Mouse (Mus musculus): ENCODE measurements around the gene Megf11. TPM values are rescaled to one million over a fixed set of nuclear protein-coding genes. Genes with fewer than 3 reads are reported as not detected.

The Megf11 gene
- total and polyA plus RNA-seq, 3 experiments = 0.33 to 2.0 (median 1.6) TPM

- H3K9ac ChIP-seq (ENCODE audit: low read depth, low read length) = no peak overlapping the region
- no peaks in the 10 kb centered on the region for H3K27me3 ChIP-seq (ENCODE audit: control insufficient read depth, insufficient read depth, low read length)
- intact Hi-C loops (cut with DNase I) = no loop called here
- H3K79me2 ChIP-seq (replicated peaks; ENCODE audit: control insufficient read depth, insufficient read depth, low read length) = no peaks in the 10 kb centered on the region
- no peak overlapping the region for H3K27ac ChIP-seq
- no peaks in the 10 kb centered on the region for H3K4me1 ChIP-seq (ENCODE audit: control insufficient read depth, insufficient read depth, low read length)
- H3K4me3 ChIP-seq = no peak overlapping the region
- 92% methylated on average over 4 of the region's 4 CpGs for WGBS
- TF ChIP-seq EP300 (IDR thresholded peaks at IDR 0.05; ENCODE audit: insufficient read depth, low read depth, low read length) = no peak
- TF ChIP-seq POLR2A (IDR thresholded peaks at IDR 0.05; ENCODE audit: insufficient read depth, low read depth, low read length) = no peak
- TF ChIP-seq CTCF (IDR thresholded peaks at IDR 0.05) = no peak
- H3K36me3 ChIP-seq (ENCODE audit: control insufficient read depth, insufficient read depth, low read length) = no peaks in the 10 kb centered on the region
- DNase-seq = no peak
These were observed 237.9 kb downstream of the Megf11 start for GRCm38 (mm10) chr9:64623361-64623760.

- no peaks in the 10 kb centered on the region for H3K79me2 ChIP-seq (replicated peaks; ENCODE audit: control insufficient read depth, insufficient read depth, low read length)
- DNase-seq = no peak
- H3K27ac ChIP-seq = no peak overlapping the region
- no peak overlapping the region for H3K4me3 ChIP-seq
- no peak overlapping the region for H3K9ac ChIP-seq (ENCODE audit: low read depth, low read length)
- 63% methylated on average over 8 of the region's 8 CpGs for whole genome bisulfite sequencing
- H3K4me1 ChIP-seq (ENCODE audit: control insufficient read depth, insufficient read depth, low read length) = no peaks in the 10 kb centered on the region
- H3K36me3 ChIP-seq (ENCODE audit: control insufficient read depth, insufficient read depth, low read length) = no peaks in the 10 kb centered on the region
- no peak for TF ChIP-seq EP300 (IDR thresholded peaks at IDR 0.05; ENCODE audit: insufficient read depth, low read depth, low read length)
- no peaks in the 10 kb centered on the region for H3K27me3 ChIP-seq (ENCODE audit: control insufficient read depth, insufficient read depth, low read length)
- intact Hi-C loops (cut with DNase I) = no loop called here
These were observed 239.1 kb downstream of the Megf11 start for GRCm38 (mm10) chr9:64624536-64624935.

GRCm38 (mm10) chr9:64629802-64630201 lies 244.4 kb downstream of the Megf11 start:
- Histone ChIP-seq H3K4me1 (ENCODE audit: control insufficient read depth, insufficient read depth, low read length) (no peaks in the 10 kb centered on the region), H3K27ac (no peak overlapping the region), H3K79me2 (replicated peaks; ENCODE audit: control insufficient read depth, insufficient read depth, low read length) (no peaks in the 10 kb centered on the region), H3K27me3 (ENCODE audit: control insufficient read depth, insufficient read depth, low read length) (no peaks in the 10 kb centered on the region), H3K4me3 (no peak overlapping the region), H3K9ac (ENCODE audit: low read depth, low read length) (no peak overlapping the region), H3K36me3 (ENCODE audit: control insufficient read depth, insufficient read depth, low read length) (no peaks in the 10 kb centered on the region)
- no peak for DNase-seq
- 32% methylated on average over 1 of the region's 1 CpGs for WGBS
- intact Hi-C loops (cut with DNase I) = no loop called here
- no peak for TF ChIP-seq EP300 (IDR thresholded peaks at IDR 0.05; ENCODE audit: insufficient read depth, low read depth, low read length)
- TF ChIP-seq CTCF (IDR thresholded peaks at IDR 0.05) = no peak
- no peak for TF ChIP-seq POLR2A (IDR thresholded peaks at IDR 0.05; ENCODE audit: insufficient read depth, low read depth, low read length)

GRCm38 (mm10) chr9:64633169-64633568 lies 247.7 kb downstream of the Megf11 start:
- no peaks in the 10 kb centered on the region for H3K4me1 ChIP-seq (ENCODE audit: control insufficient read depth, insufficient read depth, low read length)
- no peak for DNase-seq
- no peak overlapping the region for H3K9ac ChIP-seq (ENCODE audit: low read depth, low read length)
- no peaks in the 10 kb centered on the region for H3K79me2 ChIP-seq (replicated peaks; ENCODE audit: control insufficient read depth, insufficient read depth, low read length)
- intact Hi-C loops (cut with DNase I) = no loop called here
- no peak overlapping the region for H3K4me3 ChIP-seq
- H3K27me3 ChIP-seq (ENCODE audit: control insufficient read depth, insufficient read depth, low read length) = no peaks in the 10 kb centered on the region
- TF ChIP-seq POLR2A (IDR thresholded peaks at IDR 0.05; ENCODE audit: insufficient read depth, low read depth, low read length) = no peak
- TF ChIP-seq EP300 (IDR thresholded peaks at IDR 0.05; ENCODE audit: insufficient read depth, low read depth, low read length) = no peak
- no peak for TF ChIP-seq CTCF (IDR thresholded peaks at IDR 0.05)
- WGBS = 82% methylated on average over 3 of the region's 3 CpGs
- H3K36me3 ChIP-seq (ENCODE audit: control insufficient read depth, insufficient read depth, low read length) = no peaks in the 10 kb centered on the region
- H3K27ac ChIP-seq = no peak overlapping the region

- H3K4me3 ChIP-seq = no peak overlapping the region
- intact Hi-C loops (cut with DNase I) = no loop called here
These were observed 250.7 kb downstream of the Megf11 start for GRCm38 (mm10) chr9:64636111-64636510.

GRCm38 (mm10) chr9:64636961-64637360 lies 251.5 kb downstream of the Megf11 start:
- TF ChIP-seq POLR2A (IDR thresholded peaks at IDR 0.05; ENCODE audit: insufficient read depth, low read depth, low read length) = no peak
- intact Hi-C loops (cut with DNase I) = no loop called here
- H3K27ac ChIP-seq = no peak overlapping the region
- H3K9ac ChIP-seq (ENCODE audit: low read depth, low read length) = no peak overlapping the region
- no peaks in the 10 kb centered on the region for H3K36me3 ChIP-seq (ENCODE audit: control insufficient read depth, insufficient read depth, low read length)
- WGBS = 65% methylated on average over 2 of the region's 2 CpGs
- H3K27me3 ChIP-seq (ENCODE audit: control insufficient read depth, insufficient read depth, low read length) = no peaks in the 10 kb centered on the region
- H3K79me2 ChIP-seq (replicated peaks; ENCODE audit: control insufficient read depth, insufficient read depth, low read length) = no peaks in the 10 kb centered on the region
- no peaks in the 10 kb centered on the region for H3K4me1 ChIP-seq (ENCODE audit: control insufficient read depth, insufficient read depth, low read length)
- no peak for DNase-seq
- no peak overlapping the region for H3K4me3 ChIP-seq

More at GRCm38 (mm10) chr9:64636111-64636510, 250.7 kb downstream of the Megf11 start:
- no peak for DNase-seq
- no peak overlapping the region for H3K9ac ChIP-seq (ENCODE audit: low read depth, low read length)
- H3K27ac ChIP-seq = no peak overlapping the region
- no peaks in the 10 kb centered on the region for H3K36me3 ChIP-seq (ENCODE audit: control insufficient read depth, insufficient read depth, low read length)
- H3K27me3 ChIP-seq (ENCODE audit: control insufficient read depth, insufficient read depth, low read length) = no peaks in the 10 kb centered on the region
- H3K4me1 ChIP-seq (ENCODE audit: control insufficient read depth, insufficient read depth, low read length) = no peaks in the 10 kb centered on the region
- 61% methylated on average over 6 of the region's 6 CpGs for WGBS
- no peak for TF ChIP-seq EP300 (IDR thresholded peaks at IDR 0.05; ENCODE audit: insufficient read depth, low read depth, low read length)
- no peak for TF ChIP-seq CTCF (IDR thresholded peaks at IDR 0.05)
- TF ChIP-seq POLR2A (IDR thresholded peaks at IDR 0.05; ENCODE audit: insufficient read depth, low read depth, low read length) = no peak
- H3K79me2 ChIP-seq (replicated peaks; ENCODE audit: control insufficient read depth, insufficient read depth, low read length) = no peaks in the 10 kb centered on the region
